ENCODE assay signal across 32 mouse cellular contexts in genomic region chr12:83248636-83249035, GRCm38 (mm10).
DNase-seq lines count a peak whose midpoint lies in the region; ATAC-seq and TF ChIP-seq lines count a peak whose summit lies in the region.
"Had no signal": no experiment of that assay in that cellular context is flagged by ENCODE, and none has a peak within 500 bp of the region (broad histone marks: within the 10 kb centered on the region; RNA-seq: fewer than 3 reads in every experiment).

No protein-coding gene starts in this region.

- no peak overlapping the region for H3K4me3 ChIP-seq in hindbrain, postnatal 0 days (ENCODE audit: low read length)
- H3K4me3 ChIP-seq in hindbrain, embryonic 13.5 days, result no peak overlapping the region
- no peak overlapping the region for H3K4me3 ChIP-seq in forebrain, embryonic 10.5 days
- H3K4me3 ChIP-seq: embryonic facial prominence, embryonic 10.5 days; embryonic facial prominence, embryonic 15.5 days; forebrain, embryonic 13.5 days; hindbrain, embryonic 15.5 days; intestine, embryonic 15.5 days; limb, embryonic 13.5 days; liver, embryonic 12.5 days; megakaryocyte, embryonic 14.5 days; midbrain, embryonic 12.5 days had no signal

- 0 out of 2 replicates have a peak, but pooled peaks cover 2% of the 10 kb centered on the region for H3K4me1 ChIP-seq in hindbrain, postnatal 0 days (ENCODE audit: insufficient read depth, low read length)
- no peaks in the 10 kb centered on the region for H3K4me1 ChIP-seq in hindbrain, embryonic 13.5 days (replicated peaks)
- H3K4me1 ChIP-seq in forebrain, embryonic 10.5 days, result no peaks in the 10 kb centered on the region
- H3K4me1 ChIP-seq: embryonic facial prominence, embryonic 10.5 days; embryonic facial prominence, embryonic 15.5 days; forebrain, embryonic 13.5 days; hindbrain, embryonic 15.5 days; intestine, embryonic 15.5 days; limb, embryonic 13.5 days; liver, embryonic 12.5 days; megakaryocyte, embryonic 14.5 days; midbrain, embryonic 12.5 days had no signal

- no peak for TF ChIP-seq CTCF in hindbrain, postnatal 0 days (IDR thresholded peaks at IDR 0.05; ENCODE audit: low read depth)

- no peaks in the 10 kb centered on the region for H3K27me3 ChIP-seq in hindbrain, postnatal 0 days (ENCODE audit: insufficient read depth, low read length)
- no peaks in the 10 kb centered on the region for H3K27me3 ChIP-seq in hindbrain, embryonic 13.5 days
- H3K27me3 ChIP-seq in forebrain, embryonic 10.5 days (ENCODE audit: poor library complexity, severe bottlenecking), result no peaks in the 10 kb centered on the region
- H3K27me3 ChIP-seq: embryonic facial prominence, embryonic 15.5 days; forebrain, embryonic 13.5 days; hindbrain, embryonic 15.5 days; intestine, embryonic 15.5 days; limb, embryonic 13.5 days; midbrain, embryonic 12.5 days had no signal

- peak; percentile 29; the same call in 1 of the 2 replicates for ATAC-seq in hindbrain, postnatal 0 days
- ATAC-seq in hindbrain, embryonic 13.5 days (ENCODE audit: low FRiP score), result no peak
- ATAC-seq: forebrain, embryonic 13.5 days; intestine, embryonic 15.5 days; liver, embryonic 12.5 days; liver, postnatal 0 days; Patski had no signal

- H3K36me3 ChIP-seq in hindbrain, postnatal 0 days (ENCODE audit: insufficient read depth, low read length), result no peaks in the 10 kb centered on the region
- no peaks in the 10 kb centered on the region; the same call in 1 of the 2 replicates for H3K36me3 ChIP-seq in hindbrain, embryonic 13.5 days
- no peaks in the 10 kb centered on the region for H3K36me3 ChIP-seq in forebrain, embryonic 10.5 days (replicated peaks)
- H3K36me3 ChIP-seq: embryonic facial prominence, embryonic 10.5 days; embryonic facial prominence, embryonic 15.5 days; G1E; hindbrain, embryonic 15.5 days; intestine, embryonic 15.5 days; limb, embryonic 13.5 days; liver, embryonic 12.5 days; midbrain, embryonic 12.5 days had no signal

- H3K9me3 ChIP-seq in hindbrain, postnatal 0 days (ENCODE audit: low read length), result no peaks in the 10 kb centered on the region
- no peaks in the 10 kb centered on the region for H3K9me3 ChIP-seq in hindbrain, embryonic 13.5 days
- H3K9me3 ChIP-seq in forebrain, embryonic 10.5 days, result no peaks in the 10 kb centered on the region
- H3K9me3 ChIP-seq: embryonic facial prominence, embryonic 10.5 days; embryonic facial prominence, embryonic 15.5 days; forebrain, embryonic 13.5 days; G1E; hindbrain, embryonic 15.5 days; intestine, embryonic 15.5 days; limb, embryonic 13.5 days; liver, embryonic 12.5 days; midbrain, embryonic 12.5 days had no signal

- WGBS in hindbrain, postnatal 0 days, result 51% methylated on average over 2 of the region's 2 CpGs
- 78% methylated on average over 2 of the region's 2 CpGs for WGBS in hindbrain, embryonic 13.5 days
- 80% methylated on average over 2 of the region's 2 CpGs for WGBS in forebrain, embryonic 10.5 days

- H3K4me2 ChIP-seq in hindbrain, postnatal 0 days (ENCODE audit: low read depth, low read length), result no peak overlapping the region
- H3K4me2 ChIP-seq in hindbrain, embryonic 13.5 days, result no peak overlapping the region
- H3K4me2 ChIP-seq: embryonic facial prominence, embryonic 15.5 days; forebrain, embryonic 13.5 days; heart, embryonic 11.5 days; hindbrain, embryonic 15.5 days; intestine, embryonic 15.5 days; limb, embryonic 13.5 days; liver, embryonic 12.5 days; midbrain, embryonic 12.5 days had no signal

- no peak overlapping the region for H3K9ac ChIP-seq in hindbrain, postnatal 0 days (replicated peaks; ENCODE audit: low read length)
- H3K9ac ChIP-seq in hindbrain, embryonic 13.5 days, result no peak overlapping the region
- H3K9ac ChIP-seq: embryonic facial prominence, embryonic 15.5 days; forebrain, embryonic 13.5 days; hindbrain, embryonic 15.5 days; intestine, embryonic 15.5 days; limb, embryonic 13.5 days; liver, embryonic 12.5 days; liver, postnatal 0 days; midbrain, embryonic 12.5 days had no signal

- DNase-seq in hindbrain, postnatal 0 days (ENCODE audit: low spot score), result peak; percentile 65
- DNase-seq in MN1 (ENCODE audit: low spot score), result peak; percentile 75
- DNase-seq in cerebellum, adult 11-12 months, result peak; percentile 91
- peak; percentile 92 for DNase-seq in cerebellum, adult 9-11 months
- no peak for DNase-seq in retina, embryonic 14.5 days (ENCODE audit: low spot score)
- DNase-seq in forebrain, embryonic 10.5 days (ENCODE audit: extremely low spot score, low spot score), result no peak
- DNase-seq in neural tube, embryonic 10.5 days (ENCODE audit: extremely low spot score, low spot score), result no peak
- DNase-seq: adrenal gland, postnatal 25 days; gastrocnemius, postnatal 25 days; heart, adult 18-20 months; heart, postnatal 4 days; kidney, adult 8-10 months; kidney, postnatal 25 days; liver, postnatal 0 days; lung, postnatal 4 days; right cerebral cortex, postnatal 4 days; thymus, adult 18-20 months; thymus, postnatal 25 days had no signal

- no peak overlapping the region for H3K27ac ChIP-seq in hindbrain, postnatal 0 days
- H3K27ac ChIP-seq in hindbrain, embryonic 13.5 days, result no peak overlapping the region
- H3K27ac ChIP-seq in forebrain, embryonic 10.5 days, result no peak overlapping the region
- H3K27ac ChIP-seq: embryonic facial prominence, embryonic 10.5 days; embryonic facial prominence, embryonic 15.5 days; forebrain, embryonic 13.5 days; intestine, embryonic 15.5 days; limb, embryonic 13.5 days; liver, embryonic 12.5 days; midbrain, embryonic 12.5 days; stomach, postnatal 0 days had no signal

Comparison
In these comparisons a context has a peak if more than half of its experiments do, and no peak if none do; other contexts are left out.
1. DNase-seq: peak in hindbrain, postnatal 0 days (single experiment), MN1 (single experiment), cerebellum, adult 11-12 months (single experiment) and cerebellum, adult 9-11 months (single experiment); none in retina, embryonic 14.5 days (single experiment), forebrain, embryonic 10.5 days (single experiment) and neural tube, embryonic 10.5 days (single experiment).